Mouse (Mus musculus): Measurements from ENCODE around the gene Selenov.
A peak's percentile ranks its signal among the peaks of the same experiment; 100 is the strongest.

Selenov gene

DNA sequence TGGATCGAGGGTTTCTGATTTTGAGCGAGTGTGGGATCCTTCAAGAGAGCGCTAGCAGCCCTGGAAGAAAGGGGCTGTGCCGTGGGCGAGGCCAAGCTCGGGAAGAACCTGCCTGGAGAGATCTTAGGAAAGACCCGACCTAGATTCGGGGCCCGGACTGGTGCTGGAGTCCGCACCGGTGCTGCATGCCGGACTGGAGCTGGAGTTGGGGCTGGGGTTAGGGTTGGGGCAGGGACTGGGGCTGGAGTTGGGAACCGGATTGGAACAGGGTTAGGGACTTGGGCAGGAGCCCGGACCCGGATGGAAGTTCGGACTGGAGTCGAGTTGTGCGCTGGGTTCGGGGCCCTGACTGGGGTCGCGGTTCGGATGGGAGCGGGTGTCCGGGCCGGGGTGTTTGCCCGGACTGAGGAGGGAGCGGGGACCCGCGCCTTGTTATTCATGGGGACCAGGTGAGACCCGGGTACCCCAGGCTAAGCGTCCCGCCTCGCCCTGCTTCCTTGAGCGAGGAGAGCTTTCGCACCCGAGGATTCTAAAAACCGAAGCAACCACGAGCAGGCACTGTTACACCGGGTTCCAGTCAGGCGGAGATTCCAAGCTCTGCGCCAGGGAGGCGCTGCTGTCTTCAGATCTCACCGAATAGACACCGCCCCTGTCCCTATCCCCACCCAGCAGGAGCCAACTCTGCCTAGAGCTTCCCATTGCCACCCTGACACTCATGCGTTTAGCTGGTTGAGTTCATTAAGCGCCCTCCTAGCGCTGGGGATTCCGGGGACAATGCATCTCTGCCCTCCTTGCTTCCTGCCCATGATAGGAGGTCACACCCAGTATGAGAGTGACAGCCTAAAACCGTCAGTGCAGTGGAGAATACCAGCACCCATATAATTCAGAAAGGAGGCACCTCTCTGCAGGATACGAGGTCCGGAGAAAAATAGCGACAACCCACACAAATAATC lies at the start of gene Selenov:
TSS of gene Selenov (minus strand) at position 549 of the 953 bp plus-strand sequence.
- peak; percentile 67 for DNase-seq

DNA sequence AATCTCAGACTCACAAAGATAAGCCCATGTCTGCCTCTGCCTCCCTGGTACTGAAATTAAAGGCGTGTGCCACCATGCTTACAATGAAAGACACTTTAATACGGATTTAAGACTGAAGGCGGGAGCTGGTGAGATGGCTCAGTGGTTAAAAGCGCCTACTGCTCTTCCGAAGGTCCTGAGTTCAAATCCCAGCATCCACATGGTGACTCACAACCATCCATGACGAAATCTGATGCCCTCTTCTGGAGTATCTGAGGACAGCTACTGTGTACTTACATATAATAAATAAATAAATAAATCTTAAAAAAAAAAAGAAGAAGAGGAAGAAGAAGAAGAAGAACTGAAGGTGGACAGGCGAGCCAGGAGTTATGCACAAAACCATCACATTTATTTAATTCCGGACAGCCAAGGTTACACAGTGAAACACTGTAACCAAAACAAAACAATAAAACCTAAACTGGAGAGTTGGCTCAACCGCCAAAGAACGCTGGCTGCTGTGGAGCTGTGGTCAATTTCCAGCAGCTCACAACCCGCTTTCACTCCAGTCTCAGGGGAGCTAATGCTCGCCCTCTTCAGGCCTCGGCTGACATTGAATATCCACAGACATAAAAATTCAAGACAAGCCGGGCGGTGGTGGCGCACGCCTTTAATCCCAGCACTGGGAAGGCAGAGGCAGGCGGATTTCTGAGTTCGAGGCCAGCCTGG lies 48.4 kb upstream of the Selenov start:
- peak; percentile 67 for DNase-seq

DNA sequence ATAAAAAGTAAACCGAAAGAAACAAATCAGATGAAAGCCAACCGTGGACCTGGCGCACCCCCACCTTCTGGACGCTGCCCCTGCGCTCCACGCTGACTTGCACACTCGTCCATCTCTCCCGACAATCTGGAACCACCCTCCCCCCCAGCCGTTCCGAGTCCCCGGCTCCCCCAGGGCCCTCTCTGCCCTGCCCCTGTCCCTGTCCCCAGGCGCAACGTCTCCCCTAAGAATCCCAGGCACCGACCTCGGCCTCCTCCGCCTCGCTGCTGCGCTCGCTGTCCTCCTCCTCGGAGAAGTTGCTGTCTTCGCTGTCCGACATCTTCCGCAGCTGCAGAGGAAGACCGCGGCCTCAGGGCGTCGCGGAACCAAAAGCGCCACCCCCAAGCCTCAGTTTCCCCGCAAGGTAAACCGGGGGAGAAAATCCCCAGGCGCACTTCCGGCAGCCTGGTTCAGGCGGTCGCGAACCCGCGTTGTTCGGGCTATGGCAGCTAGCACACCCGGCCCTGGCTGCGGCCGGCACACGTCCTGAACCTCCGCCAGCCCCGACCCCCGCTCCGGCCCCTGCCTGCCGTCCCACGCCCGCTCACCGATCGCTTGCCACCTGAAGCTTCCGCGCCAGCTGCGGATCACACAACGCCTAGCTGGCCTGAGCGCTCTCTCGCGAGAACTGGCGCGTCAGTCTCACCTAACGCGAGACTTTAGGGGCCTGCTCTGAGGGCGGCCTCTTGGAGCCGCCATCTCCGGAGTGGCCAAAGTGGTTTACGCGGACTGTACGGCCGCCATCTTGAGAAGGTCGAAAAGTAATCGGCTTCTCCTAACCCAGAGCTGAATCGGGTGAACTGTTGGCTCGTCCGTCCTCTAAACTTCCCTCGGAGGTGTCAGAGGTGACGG lies 47.4 kb upstream of the Selenov start, which contains the start of gene Supt5:
TSS of gene Supt5 (minus strand) at position 639 of the 891 bp plus-strand sequence.
- peak; percentile 100 for DNase-seq

DNA sequence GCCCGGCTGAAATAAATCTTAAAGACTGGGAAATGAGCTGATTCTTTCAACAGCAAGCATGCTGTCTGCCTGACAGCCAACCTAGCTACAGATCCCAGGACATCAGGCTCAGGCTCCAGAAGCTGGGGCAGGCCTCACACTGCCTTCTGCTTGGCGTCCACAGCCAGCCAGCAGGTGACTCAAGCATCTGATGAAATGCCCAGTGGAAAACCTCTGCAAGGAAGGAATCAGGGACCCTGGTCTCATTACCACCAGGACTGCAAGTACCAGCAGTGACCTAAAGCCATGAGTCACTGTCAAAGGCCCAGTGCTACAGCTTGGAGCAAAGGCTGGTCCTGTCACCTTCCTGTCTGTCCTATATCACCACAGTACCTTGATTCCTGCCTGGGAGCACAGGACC lies 44.5 kb upstream of the Selenov start:
- DNase-seq, result no peak

DNA sequence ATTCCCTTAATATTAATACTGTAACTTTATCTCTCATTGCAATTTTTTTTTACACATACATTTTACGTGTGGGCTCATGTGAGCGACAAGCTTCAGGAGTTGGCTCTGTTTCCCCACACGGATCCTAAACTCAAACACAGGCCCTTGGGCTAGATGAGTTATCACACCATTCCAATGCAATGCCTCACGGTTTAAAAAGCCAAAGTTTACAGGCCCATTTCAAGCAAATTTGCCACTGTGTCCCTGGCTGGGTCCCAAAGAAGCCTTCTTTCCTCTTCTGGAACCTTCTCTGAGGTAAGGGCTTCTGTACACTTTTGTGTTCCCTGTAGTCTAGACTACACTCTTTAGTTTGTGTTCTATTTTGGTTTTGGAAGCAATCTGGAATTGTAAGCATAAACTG lies 43.5 kb upstream of the Selenov start:
- DNase-seq, result no peak

DNA sequence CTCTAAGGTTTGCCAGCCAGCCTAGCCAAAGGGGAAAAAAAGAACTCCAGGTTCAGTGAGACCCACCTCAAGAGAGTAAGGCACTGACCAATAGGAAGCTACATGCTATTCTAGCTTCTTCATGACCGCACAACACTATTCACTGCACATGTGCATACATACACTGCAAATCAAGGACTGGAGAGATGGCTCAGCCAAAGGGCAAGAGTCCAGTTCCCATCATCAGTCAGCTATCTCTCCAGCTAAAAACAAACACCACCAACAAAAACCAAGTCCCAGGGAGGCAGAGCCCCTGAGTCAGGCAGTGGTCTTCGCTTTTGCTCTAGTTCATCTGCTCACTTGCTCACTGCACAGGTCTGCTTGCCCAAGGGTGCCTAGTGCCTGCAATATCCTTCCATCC lies 37.3 kb upstream of the Selenov start:
- no peak for DNase-seq

DNA sequence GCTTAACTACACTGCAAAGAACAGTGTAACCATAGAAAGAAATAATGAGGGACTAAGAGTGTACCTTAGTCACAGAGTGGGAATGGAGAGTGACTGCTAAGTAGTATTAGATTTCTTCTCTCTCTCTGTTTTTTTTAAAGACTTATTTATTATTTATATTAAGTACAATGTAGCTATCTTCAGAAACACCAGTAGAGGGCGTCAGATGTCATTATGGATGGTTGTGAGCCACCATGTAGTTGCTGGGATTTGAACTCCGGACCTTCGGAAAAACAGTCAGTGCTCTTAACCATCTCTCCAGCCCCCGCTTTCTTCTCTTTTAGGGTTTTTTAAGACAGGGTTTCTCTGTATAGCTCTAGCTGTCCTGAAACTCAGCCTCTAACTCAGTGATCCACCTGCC lies 35.5 kb upstream of the Selenov start:
- no peak for DNase-seq

DNA sequence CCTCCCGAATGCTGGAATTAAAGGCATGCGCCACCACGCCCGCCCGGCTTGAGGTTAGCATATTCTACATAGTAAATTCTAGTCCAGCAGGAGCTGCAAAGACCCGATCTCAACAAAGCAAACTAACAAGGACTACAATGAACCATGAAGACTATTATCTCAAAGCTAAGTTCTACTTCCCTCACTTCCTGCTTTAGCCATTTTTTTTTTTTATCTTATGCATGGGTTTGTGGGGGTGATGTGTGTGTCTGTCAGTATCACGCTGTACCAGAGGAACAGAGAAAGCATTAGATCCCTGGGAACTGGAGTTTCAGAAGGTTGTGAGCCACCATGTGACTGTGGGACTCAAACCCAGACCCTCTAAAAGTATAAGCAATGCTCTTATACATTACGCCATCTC lies 34.3 kb upstream of the Selenov start:
- DNase-seq, result no peak

DNA sequence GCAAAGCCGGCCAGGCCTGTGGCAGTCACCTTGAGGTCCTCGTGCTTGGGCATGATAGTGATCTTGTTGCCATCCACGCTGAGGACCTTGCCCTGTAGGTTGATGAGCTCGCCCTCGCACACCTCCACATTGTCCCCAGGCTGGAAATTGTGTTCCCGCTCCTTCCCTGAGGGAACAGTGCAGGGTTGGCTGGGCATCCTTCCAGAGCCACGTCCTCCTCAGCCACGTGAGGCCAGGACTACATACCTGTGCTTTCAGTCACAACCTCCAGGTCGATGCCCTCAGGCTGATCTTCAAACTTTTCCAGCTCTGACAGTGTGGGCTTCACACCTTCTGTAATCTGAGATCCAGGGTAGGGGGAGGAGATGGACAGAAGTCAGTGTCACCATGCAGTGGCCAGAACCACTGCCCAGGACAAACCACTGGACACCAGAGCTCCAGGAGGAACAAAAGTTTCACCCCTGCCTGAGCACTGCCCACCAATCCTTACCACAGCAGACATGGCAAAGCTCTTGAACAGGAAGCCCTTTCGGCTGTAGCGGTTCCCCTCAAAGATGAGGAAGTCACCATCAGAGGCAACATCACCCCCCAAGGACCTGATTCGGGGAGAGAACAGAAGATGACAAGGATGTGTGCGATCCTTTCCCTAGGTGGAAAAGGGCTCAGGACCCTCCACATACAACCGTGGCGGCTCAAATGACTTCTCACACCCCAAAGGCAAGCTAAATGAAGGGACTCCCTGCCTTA lies 31.2 kb upstream of the Selenov start:
- no peak for DNase-seq

DNA sequence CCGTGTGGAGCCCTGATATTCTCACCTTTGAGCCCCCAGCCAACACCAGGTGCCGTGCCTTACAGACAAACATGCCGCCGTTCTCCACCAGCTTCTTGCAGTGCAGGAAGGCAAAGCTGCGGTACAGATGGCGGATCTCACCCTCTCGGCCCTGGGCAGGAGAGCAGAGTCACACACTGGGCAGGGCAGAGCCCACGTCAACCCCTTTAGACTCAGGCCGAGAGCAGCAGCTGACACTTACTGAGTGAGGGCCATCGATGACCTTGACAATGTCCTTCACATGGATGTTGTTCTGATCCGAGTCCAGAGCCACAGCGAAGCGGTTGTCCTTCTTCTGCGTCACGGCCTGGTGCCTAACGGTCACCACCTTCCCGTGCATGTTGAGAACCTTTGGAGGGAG lies 27.7 kb upstream of the Selenov start:
- no peak for DNase-seq

DNA sequence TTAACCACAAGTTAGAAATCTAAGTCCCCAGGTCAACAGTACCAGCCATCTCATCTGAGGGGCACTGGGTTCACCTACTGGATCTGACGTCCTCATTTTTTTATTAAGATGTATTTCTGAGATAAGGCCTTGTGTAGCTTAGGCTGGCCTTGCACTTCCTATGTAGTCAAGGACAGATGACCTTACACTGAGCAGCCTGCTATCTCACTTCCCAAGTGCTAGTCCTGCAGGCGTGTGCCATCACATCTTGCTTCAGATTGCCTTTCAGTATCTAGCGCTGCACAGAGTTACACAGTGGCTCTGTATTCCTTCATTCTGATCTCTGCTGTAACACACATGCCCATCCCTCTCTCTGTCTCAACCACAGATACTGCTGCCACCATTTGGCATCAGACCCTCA lies 27.1 kb upstream of the Selenov start:
- DNase-seq, result no peak

DNA sequence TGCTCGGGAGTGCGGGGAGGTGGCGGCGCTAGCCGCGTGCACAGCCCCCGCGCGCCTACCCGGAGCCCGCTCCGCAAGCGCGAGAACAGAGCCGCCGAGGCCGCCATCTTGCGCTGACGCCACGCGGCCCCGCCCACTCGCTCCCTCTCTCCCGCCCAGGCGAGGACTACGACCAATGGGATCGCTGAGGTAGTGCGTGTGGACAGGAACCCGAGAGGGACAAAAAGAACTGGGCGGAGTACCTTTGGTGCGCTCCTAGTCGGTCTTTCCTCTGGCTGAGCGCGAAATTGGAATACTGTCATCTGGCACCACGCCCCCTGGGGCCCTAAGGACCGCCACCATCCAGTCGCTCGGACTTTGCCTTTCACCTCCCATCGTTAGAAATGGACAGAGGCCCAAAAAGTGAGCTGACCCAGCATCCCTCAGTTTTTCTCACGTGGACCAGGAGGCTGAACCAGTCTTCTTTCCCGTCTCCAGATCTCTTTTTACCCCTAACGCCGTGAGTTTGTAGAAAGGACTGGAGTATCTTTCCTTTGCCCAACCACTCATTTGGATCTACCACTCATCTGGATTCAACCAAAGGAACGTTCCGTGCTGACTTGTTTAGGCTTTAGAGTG lies 21.0 kb upstream of the Selenov start, which contains the start of gene Timm50:
TSS of gene Timm50 (minus strand) at position 147 of the 618 bp plus-strand sequence.
- DNase-seq, result peak; percentile 98

DNA sequence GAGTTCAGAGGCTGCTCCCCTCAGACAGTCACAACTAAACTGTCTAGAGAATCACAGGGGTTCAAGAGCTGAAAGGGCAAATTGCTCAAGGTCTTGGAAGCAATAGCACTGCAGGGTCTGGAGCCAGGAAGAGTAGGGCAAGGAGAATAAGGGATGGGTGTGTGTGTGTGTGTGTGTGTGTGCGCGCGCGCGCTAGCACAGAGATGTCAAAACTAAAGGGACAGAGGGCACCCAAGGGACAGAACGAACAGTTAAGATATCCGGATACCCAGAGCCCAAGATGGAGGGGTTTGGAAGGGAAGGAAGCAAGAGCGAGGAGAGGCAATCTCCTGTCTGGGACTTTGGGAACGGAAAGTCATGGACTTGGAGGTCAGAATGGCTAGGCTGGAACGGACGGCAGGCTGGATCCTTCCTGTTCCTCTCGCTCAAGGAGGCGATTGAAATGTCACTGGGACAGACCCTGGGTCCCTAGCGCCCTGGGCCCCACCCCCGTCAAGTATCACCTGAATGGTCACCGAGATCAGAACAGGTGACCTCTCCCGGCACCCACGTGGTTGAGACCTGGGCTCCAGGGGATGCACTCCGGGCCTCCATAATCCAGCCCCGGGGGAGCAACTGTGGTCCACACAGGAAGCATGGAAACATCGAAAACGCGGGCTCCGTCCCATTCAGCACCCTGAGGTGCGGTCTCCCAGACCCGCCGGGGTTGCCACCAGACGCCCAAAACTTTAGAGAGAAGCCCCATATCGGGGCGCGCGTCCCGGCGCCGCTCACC lies 20.4 kb upstream of the Selenov start:
- DNase-seq, result no peak

DNA sequence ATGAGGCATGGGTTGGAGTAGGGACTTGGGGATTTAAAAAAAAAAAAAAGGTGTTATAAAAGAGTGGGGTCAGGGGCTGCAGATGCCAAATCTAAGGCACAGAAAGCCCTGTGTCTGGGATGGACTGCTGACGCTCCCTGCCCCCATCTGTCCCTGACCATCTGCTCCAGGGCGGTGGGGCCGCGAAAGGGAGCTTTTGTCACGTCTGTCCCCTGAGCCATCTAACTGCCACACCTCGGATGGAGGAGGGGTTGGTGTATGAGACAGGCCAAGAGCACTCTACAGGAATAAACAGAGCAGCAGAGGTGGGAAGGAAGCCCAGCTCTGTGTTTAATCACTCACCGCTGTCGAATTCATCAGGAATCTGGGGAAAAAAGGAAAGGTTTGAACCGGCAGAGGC lies 18.8 kb upstream of the Selenov start:
- DNase-seq, result peak; percentile 43

DNA sequence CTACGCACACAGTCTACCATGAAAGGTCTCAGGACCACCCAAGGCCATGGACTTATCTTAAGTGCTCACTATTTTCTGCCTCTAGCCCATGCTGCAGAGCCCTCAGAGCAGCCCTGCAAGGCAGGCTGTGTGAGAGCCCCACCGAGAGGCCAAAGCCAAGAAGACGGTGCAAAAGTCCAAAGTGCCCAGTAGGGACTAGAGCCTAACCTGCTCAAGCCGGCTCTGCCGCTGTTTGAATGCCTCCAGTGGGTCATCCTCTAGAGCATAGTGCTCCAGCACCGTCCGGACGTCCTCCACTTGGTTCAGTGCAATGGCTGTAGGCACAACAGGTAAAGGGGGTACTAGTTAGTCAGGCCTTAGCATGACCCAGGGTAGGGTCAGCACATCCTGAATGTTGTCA lies 15.2 kb upstream of the Selenov start:
- DNase-seq, result no peak

DNA sequence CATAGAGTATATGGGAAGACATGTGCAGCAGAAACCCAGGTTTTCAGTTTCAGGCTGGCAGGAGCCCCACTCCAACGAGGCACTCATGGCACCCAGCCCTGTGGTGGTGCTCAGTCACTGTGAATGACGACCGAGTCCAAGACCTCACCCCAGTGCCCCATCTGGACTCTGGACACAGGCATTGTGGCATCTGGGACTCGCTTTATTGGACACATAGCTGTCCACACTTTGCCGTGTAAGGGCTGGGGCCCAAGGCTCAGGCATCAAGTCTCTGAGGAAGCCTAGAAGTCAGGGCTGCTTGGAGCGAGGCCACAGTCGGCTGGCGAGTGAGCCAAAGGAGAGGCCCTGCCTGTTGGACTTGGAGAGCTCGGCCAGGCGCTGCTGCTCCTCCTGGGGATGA lies 14.7 kb upstream of the Selenov start:
- DNase-seq, result no peak

DNA sequence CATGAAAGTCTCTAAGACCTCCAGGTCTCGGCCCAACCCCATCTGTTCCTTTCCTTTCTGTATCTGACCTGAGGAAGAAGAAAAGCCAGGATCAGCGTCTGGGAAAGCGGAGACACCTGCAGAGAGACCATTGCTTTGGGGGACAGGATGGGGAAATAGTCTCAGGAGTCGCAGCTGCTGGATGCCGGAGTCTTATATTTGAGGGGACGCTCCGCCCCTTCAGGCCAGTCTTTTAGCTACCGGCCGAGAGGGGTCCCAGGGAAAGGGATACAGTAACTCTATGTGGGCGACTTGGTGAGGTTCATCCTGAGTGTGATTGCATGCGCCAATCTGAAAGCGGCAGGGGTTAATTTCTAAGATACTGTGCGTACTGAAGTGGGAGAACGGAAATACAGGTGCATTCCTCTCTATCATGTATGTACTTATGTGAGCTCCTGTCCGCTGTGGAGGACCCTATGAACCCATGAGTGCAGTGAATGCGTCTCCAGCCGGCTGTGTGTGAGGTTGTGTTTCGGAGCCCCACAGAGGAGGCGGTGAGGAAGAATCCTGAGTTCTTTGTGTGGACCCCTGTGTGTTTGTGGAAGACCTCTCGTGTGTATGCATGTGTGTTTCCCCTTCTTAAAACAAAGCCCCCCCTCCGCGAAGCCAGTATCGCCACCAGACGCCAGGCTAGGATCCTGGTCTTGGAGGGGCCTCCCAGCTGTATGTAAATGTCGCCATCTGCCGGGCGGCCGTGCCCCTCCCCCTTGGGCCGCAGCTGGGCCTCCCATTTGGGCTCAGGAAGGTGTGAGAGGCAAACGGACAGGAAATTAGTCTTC lies 10.8 kb upstream of the Selenov start, which contains the start of gene Dll3:
TSS of gene Dll3 (minus strand) at position 623 of the 818 bp plus-strand sequence.
- peak; percentile 85 for DNase-seq

DNA sequence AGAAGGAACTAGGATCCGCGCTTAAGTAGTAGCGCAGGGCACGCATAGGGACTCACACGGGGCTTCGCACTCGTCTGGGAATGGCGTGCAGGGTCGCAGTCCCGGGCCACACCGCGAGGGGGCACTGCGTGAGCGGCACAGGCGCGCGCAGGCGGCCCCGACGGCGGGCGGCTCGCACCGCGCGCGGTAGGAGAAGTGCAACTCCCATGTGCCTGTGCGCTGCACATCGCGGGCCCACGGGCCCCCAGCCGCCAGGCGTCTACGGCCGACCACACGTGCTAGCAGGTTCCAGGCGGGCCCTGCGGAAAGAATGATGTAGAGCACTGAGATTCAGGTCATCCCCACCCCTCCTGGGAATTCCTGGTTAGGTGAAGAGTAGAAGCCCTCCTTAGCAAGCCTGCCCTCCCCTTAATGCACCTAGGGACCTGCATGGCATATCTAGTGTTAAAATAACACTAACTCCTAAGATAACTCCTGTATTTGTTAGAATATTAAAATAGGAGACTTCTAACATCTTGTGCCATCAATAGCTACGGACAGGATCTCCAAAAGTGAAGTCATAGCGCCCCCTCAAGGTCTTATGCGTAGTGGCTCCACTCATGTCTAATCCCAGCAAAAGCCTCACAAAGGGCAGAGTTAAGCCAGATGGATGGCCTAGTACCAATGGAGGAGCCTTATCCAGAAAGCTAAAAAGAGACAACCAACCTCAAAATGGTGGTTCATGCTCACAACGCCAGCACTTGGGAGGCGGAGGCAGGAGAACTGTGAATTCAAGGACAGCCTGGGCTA lies 8.0 kb upstream of the Selenov start:
- peak; percentile 87 for DNase-seq

DNA sequence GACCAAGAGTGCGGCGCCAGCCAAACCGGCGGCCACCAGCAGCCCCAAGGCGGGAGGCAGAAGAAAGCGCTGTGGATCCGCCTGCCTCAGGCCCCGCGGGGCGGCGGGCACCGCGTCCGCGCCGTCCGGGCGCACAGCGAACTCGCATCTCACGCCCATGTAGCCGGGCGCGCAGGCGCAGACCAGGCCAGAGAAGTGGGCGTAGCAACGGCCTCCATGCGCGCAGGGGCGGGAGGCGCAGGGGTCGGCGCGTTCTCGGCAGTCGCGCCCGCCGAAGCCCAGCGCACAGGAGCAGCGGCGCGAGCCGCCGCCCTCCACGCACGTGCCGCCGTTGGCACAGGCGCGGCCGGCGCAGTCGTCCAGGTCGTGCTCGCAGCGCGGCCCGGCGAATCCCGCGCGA lies 3.5 kb upstream of the Selenov start:
- peak; percentile 92 for DNase-seq

Data from embryo, embryonic 11 days (tissue).